Mouse (Mus musculus): ENCODE measurements at regions not wholly inside any gene's neighbourhood (a gene's known extent, or its start where the extent isn't known, plus 50 kb on each side); places are given as distances from the start of the nearest gene placed in this dataset.

DNA sequence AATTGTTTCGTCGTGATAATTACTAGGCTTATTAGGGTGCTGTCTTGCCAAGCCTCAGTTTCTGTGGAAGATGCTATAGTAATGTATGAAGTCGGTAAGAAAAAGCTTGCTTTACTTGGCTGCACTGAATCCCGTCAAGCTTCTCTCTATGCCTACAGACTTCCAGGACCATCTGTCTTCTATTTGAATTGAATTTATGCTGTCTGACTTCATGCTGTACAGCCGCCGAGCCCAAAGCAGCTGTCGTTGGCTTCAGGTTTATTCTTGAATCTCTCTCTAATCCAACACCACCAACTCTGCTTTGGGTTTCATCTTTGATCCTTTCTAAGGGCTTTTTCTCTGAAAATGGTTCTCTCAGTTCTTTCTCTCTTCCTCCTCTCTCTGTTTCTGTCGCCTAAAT, 227.4 kb upstream of the Cnr1 start:
- Histone ChIP-seq H3K4me1 (ENCODE audit: control insufficient read depth in 1 of 2, insufficient read depth in 2 of 2, low read length in 2 of 2) (no peaks in the 10 kb centered on the region), H3K27ac (ENCODE audit: control insufficient read depth, low read depth, low read length) (no peak overlapping the region), H3K9ac (ENCODE audit: control insufficient read depth, low read depth, low read length, poor library complexity, severe bottlenecking) (no peak overlapping the region), H3K4me3 (ENCODE audit: control insufficient read depth in 1 of 2, insufficient read depth in 1 of 2, low read depth in 2 of 2, low read length in 2 of 2) (no peak overlapping the region), H3K79me2 (ENCODE audit: control insufficient read depth, insufficient read depth, low read length, poor library complexity) (no peaks in the 10 kb centered on the region), H3K27me3 (ENCODE audit: control insufficient read depth in 1 of 2, insufficient read depth in 2 of 2, low read length in 2 of 2) (no peaks in the 10 kb centered on the region), H3K9me3 (replicated peaks; ENCODE audit: insufficient read depth, low read length) (no peaks in the 10 kb centered on the region), H3K36me3 (ENCODE audit: control insufficient read depth in 1 of 2, insufficient read depth in 2 of 2, low read length in 2 of 2) (no peaks in the 10 kb centered on the region)
- DNase-seq (ENCODE audit: low read depth, low spot score) = no peak
- no peak for TF ChIP-seq ZKSCAN1 (IDR thresholded peaks at IDR 0.05; ENCODE audit: low read depth, low read length)
- no peak for TF ChIP-seq MAFK (IDR thresholded peaks at IDR 0.05; ENCODE audit: borderline replicate concordance, low read depth, low read length)
- TF ChIP-seq CTCF (IDR thresholded peaks at IDR 0.05 in 2 of 3, conservative IDR thresholded peaks at IDR 0.05 in 1 of 3; ENCODE audit: control insufficient read depth in 1 of 3, insufficient read depth in 1 of 3, low read depth in 2 of 3, low read length in 3 of 3, poor library complexity in 1 of 3, severe bottlenecking in 1 of 3) = no peak
- no peak for TF ChIP-seq USF2 (IDR thresholded peaks at IDR 0.05; ENCODE audit: borderline replicate concordance in 1 of 2, insufficient read depth in 1 of 2, low read depth in 1 of 2, low read length in 2 of 2)
- no peak for TF ChIP-seq SMC3 (IDR thresholded peaks at IDR 0.05; ENCODE audit: low read depth, low read length)
- TF ChIP-seq GABPA (IDR thresholded peaks at IDR 0.05; ENCODE audit: low read depth, low read length) = no peak
- TF ChIP-seq MYC (IDR thresholded peaks at IDR 0.05; ENCODE audit: low read depth, low read length) = no peak
- no peak for TF ChIP-seq CHD1 (IDR thresholded peaks at IDR 0.05; ENCODE audit: low read depth, low read length)
- no peak for TF ChIP-seq GATA1 (IDR thresholded peaks at IDR 0.05; ENCODE audit: low read depth, low read length)
- TF ChIP-seq POLR2A (IDR thresholded peaks at IDR 0.05; ENCODE audit: control insufficient read depth in 1 of 2, insufficient read depth in 1 of 2, low read depth in 1 of 2, low read length in 2 of 2, poor library complexity in 1 of 2) = no peak
- no peak for TF ChIP-seq KAT2A (conservative IDR thresholded peaks at IDR 0.05; ENCODE audit: low read depth, low read length)

- Histone ChIP-seq H3K36me3 (ENCODE audit: control insufficient read depth in 1 of 2, insufficient read depth in 2 of 2, low read length in 2 of 2) (no peaks in the 10 kb centered on the region), H3K9me3 (replicated peaks; ENCODE audit: insufficient read depth, low read length) (no peaks in the 10 kb centered on the region), H3K9ac (ENCODE audit: control insufficient read depth, low read depth, low read length, poor library complexity, severe bottlenecking) (no peak overlapping the region), H3K4me1 (ENCODE audit: control insufficient read depth in 1 of 2, insufficient read depth in 2 of 2, low read length in 2 of 2) (no peaks in the 10 kb centered on the region), H3K27ac (ENCODE audit: control insufficient read depth, low read depth, low read length) (no peak overlapping the region), H3K79me2 (ENCODE audit: control insufficient read depth, insufficient read depth, low read length, poor library complexity) (no peaks in the 10 kb centered on the region), H3K27me3 (ENCODE audit: control insufficient read depth in 1 of 2, insufficient read depth in 2 of 2, low read length in 2 of 2) (no peaks in the 10 kb centered on the region), H3K4me3 (ENCODE audit: control insufficient read depth in 1 of 2, insufficient read depth in 1 of 2, low read depth in 2 of 2, low read length in 2 of 2) (no peak overlapping the region)
- no peak for DNase-seq (ENCODE audit: low read depth, low spot score)
- no peak for TF ChIP-seq MAX (IDR thresholded peaks at IDR 0.05; ENCODE audit: low read length)
- TF ChIP-seq UBTF (IDR thresholded peaks at IDR 0.05; ENCODE audit: borderline replicate concordance, insufficient read depth, low read depth, low read length) = no peak
- TF ChIP-seq CTCF (IDR thresholded peaks at IDR 0.05 in 2 of 3, conservative IDR thresholded peaks at IDR 0.05 in 1 of 3; ENCODE audit: control insufficient read depth in 1 of 3, insufficient read depth in 1 of 3, low read depth in 2 of 3, low read length in 3 of 3, poor library complexity in 1 of 3, severe bottlenecking in 1 of 3) = no peak
- no peak for TF ChIP-seq POLR2A (IDR thresholded peaks at IDR 0.05; ENCODE audit: control insufficient read depth in 1 of 2, insufficient read depth in 1 of 2, low read depth in 1 of 2, low read length in 2 of 2, poor library complexity in 1 of 2)
- TF ChIP-seq ETS1 (IDR thresholded peaks at IDR 0.05; ENCODE audit: low read depth, low read length) = no peak
- TF ChIP-seq MEF2A (IDR thresholded peaks at IDR 0.05; ENCODE audit: extremely low read depth, insufficient replicate concordance, low read depth, low read length, poor library complexity, severe bottlenecking) = no peak
- no peak for TF ChIP-seq NELFE (IDR thresholded peaks at IDR 0.05; ENCODE audit: low read depth, low read length)
- TF ChIP-seq USF2 (IDR thresholded peaks at IDR 0.05; ENCODE audit: borderline replicate concordance in 1 of 2, insufficient read depth in 1 of 2, low read depth in 1 of 2, low read length in 2 of 2) = no peak
Observed at GRCm38 (mm10) chr4:33702028-33702666, 222.2 kb upstream of the Cnr1 start.
